Mouse (Mus musculus): ENCODE measurements at regions not wholly inside any gene's neighbourhood (a gene's known extent, or its start where the extent isn't known, plus 50 kb on each side); places are given as distances from the start of the nearest gene placed in this dataset. TPM values are rescaled to one million over a fixed set of nuclear protein-coding genes. Genes with fewer than 3 reads are reported as not detected.

DNA sequence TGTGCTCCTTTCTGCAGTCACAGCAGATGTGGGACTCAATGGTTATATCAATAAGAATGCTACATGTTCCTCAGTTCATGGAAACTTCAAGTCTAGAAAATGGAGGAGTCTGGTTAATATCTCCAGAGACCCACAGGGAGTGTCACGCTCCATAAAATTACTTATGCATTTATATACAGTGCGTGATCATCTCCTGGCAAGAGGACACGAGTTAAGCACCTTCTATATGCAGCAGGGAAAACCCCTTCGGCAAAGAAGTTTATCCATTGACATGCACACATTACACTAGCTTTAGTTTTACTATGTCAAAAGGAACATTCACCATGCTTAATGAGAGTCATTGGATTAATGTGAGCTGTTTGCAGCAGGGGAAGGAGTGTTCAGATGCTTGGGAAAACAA lies 538.6 kb downstream of the Ppargc1a start:
- ATAC-seq (ENCODE audit: low read depth) = peak; percentile 63; the same call in 1 of the 2 replicates
- 70% methylated on average over 4 of the region's 4 CpGs for WGBS
- no peak overlapping the region for H3K4me2 ChIP-seq (ENCODE audit: low read depth, low read length)
- H3K27me3 ChIP-seq (ENCODE audit: control insufficient read depth, insufficient read depth, low read length) = no peaks in the 10 kb centered on the region
- no peaks in the 10 kb centered on the region for H3K4me1 ChIP-seq (ENCODE audit: control insufficient read depth, insufficient read depth, low read length)
- no peaks in the 10 kb centered on the region for H3K9me3 ChIP-seq (ENCODE audit: control insufficient read depth, low read length)
- no peak overlapping the region for H3K27ac ChIP-seq (ENCODE audit: low read depth, low read length)
- H3K9ac ChIP-seq (replicated peaks; ENCODE audit: low read depth, low read length) = no peak overlapping the region
- no peak overlapping the region for H3K4me3 ChIP-seq (ENCODE audit: low read depth, low read length)
- H3K36me3 ChIP-seq (ENCODE audit: control insufficient read depth, insufficient read depth, low read length) = no peaks in the 10 kb centered on the region

DNA sequence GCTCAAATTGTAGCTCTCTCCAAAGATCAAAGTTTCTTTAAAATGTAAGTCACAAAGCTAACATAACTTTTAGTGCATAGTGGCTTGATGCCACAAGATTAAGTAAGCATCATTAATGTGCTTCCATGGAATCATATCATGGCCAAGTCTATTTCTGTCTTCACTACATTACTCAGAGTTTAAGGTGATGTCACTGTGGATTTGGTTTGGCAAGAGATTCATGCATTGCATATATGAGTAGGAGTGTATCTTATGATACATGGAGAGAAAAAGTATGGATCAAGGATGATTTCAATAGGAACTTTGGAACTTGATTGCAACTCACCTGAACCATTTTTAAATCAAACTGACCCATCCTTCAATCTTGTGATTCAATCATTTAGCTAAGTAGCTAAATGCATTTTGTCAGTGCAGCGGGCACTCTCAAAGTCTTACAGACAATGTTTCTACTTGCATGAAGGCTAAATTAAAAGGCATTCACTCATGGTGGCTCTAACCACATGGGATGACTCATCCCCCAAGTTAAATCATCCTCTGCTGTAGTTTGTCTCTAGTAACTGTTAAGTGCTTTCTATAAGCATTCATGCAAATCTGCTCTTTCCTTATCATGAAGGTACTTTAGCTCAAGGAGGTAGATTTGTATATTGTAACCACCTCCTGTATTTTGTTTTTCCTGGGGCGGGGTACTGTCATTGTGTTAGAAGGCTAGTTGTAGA lies 576.5 kb downstream of the Ppargc1a start:
- ATAC-seq (ENCODE audit: low read depth) = no peak
- Histone ChIP-seq H3K9me3 (ENCODE audit: control insufficient read depth, low read length) (no peaks in the 10 kb centered on the region), H3K36me3 (ENCODE audit: control insufficient read depth, insufficient read depth, low read length) (no peaks in the 10 kb centered on the region), H3K27ac (ENCODE audit: low read depth, low read length) (no peak overlapping the region), H3K27me3 (ENCODE audit: control insufficient read depth, insufficient read depth, low read length) (no peaks in the 10 kb centered on the region), H3K4me1 (ENCODE audit: control insufficient read depth, insufficient read depth, low read length) (no peaks in the 10 kb centered on the region), H3K9ac (replicated peaks; ENCODE audit: low read depth, low read length) (no peak overlapping the region), H3K4me2 (ENCODE audit: low read depth, low read length) (no peak overlapping the region), H3K4me3 (ENCODE audit: low read depth, low read length) (no peak overlapping the region)
- WGBS = 92% methylated on average over 2 of the region's 2 CpGs

Small RNAs in the stretch of these regions (microRNA-seq; reads per million reads assigned to microRNA genes)
- not detected for gene Gm44377
